Mouse (Mus musculus) bone marrow, adult 2 months (tissue): ENCODE measurements at regions not wholly inside any gene's neighbourhood (a gene's known extent, or its start where the extent isn't known, plus 50 kb on each side); places are given as distances from the start of the nearest gene placed in this dataset.

Experiments
- CTCF ChIP-seq: fragments of 200-500 bp; IDR thresholded peaks from 2 replicates; pipeline ENCODE4 v1.5.1; 2011; ENCODE audit warnings: low read length, control low read depth; ENCODE audit not compliant: control insufficient read depth, insufficient read depth
- POLR2A ChIP-seq: fragments of 200-500 bp; IDR thresholded peaks from 2 replicates; pipeline ENCODE4 v1.6.1; 2011; ENCODE audit warnings: low read depth, mild to moderate bottlenecking, control low read depth, low read length, borderline replicate concordance; ENCODE audit not compliant: control insufficient read depth

- TF ChIP-seq CTCF (no peak), POLR2A (no peak)
Observed at GRCm38 (mm10) chr8:79540053-79540452, 99.4 kb upstream of the Otud4 start.
